Mouse (Mus musculus): ENCODE data around the gene E130114P18Rik.

- TF ChIP-seq POLR2A (IDR thresholded peaks at IDR 0.05; ENCODE audit: extremely low read depth, insufficient read depth, low read length) = no peak
- no peak for TF ChIP-seq CTCF (IDR thresholded peaks at IDR 0.05; ENCODE audit: low read depth, low read length)
These were observed 113.0 kb downstream of the E130114P18Rik start for GRCm38 (mm10) chr4:97664738-97665427.
